Mouse (Mus musculus): ENCODE measurements at regions not wholly inside any gene's neighbourhood (a gene's known extent, or its start where the extent isn't known, plus 50 kb on each side); places are given as distances from the start of the nearest gene placed in this dataset.

GRCm38 (mm10) chr4:54170202-54170931 lies 344.5 kb downstream of the Tmem38b start:
- no peak for DNase-seq

- DNase-seq = no peak
Measured at GRCm38 (mm10) chr4:54184213-54184612, 358.4 kb downstream of the Tmem38b start.

- no peak for DNase-seq
Measured at GRCm38 (mm10) chr4:54195734-54196133, 369.9 kb downstream of the Tmem38b start.

GRCm38 (mm10) chr4:54202440-54202839 lies 376.6 kb downstream of the Tmem38b start:
- no peak for DNase-seq

- no peak for DNase-seq
Measured at GRCm38 (mm10) chr4:54224572-54224971, 398.7 kb downstream of the Tmem38b start.

Measured in adrenal gland, postnatal 10 days (tissue).